Mouse (Mus musculus) macrophage (primary cell): ENCODE measurements around the gene Rasip1. TPM values are rescaled to one million over a fixed set of nuclear protein-coding genes. Genes with fewer than 3 reads are reported as not detected.

Experiments
- H3K27ac ChIP-seq: fragments of 350-480 bp; formaldehyde crosslinking; 2 replicates; pipeline ENCODE4 v1.9.0; 2021
- H3K36me3 ChIP-seq: fragments of 350-480 bp; formaldehyde crosslinking; 2 replicates; pipeline ENCODE4 v1.9.0; 2021; ENCODE audit errors: inconsistent target
- H3K4me3 ChIP-seq: fragments of 350-480 bp; formaldehyde crosslinking; 2 replicates; pipeline ENCODE4 v1.9.0; 2021; ENCODE audit errors: inconsistent target
- H3K79me2 ChIP-seq: fragments of 350-480 bp; formaldehyde crosslinking; 2 replicates; pipeline ENCODE4 v1.9.0; 2021; ENCODE audit errors: inconsistent target
- WGBS: methylation state at CpG from one replicate; pipeline ENCODE4 v1.1.7; 2026; ENCODE audit warnings: inconsistent platforms; ENCODE audit not compliant: missing documents; 5-methylcytosine and 5-hydroxymethylcytosine counted together
- polyA plus RNA-seq: library from polyadenylated mRNA; stranded (reverse); fragments of 250-400 nt; gene quantifications from 3 replicates; pipeline ENCODE4 v1.2.4, GENCODE M21; 2018; ENCODE audit warnings: inconsistent platforms

Rasip1 gene
- polyA plus RNA-seq, 1 experiment from 2014 or later, result 0.04 TPM

- Histone ChIP-seq H3K4me3 (no peak overlapping the region), H3K79me2 (no peaks in the 10 kb centered on the region), H3K27ac (no peak overlapping the region), H3K36me3 (no peaks in the 10 kb centered on the region)
- 89% methylated on average over 9 of the region's 9 CpGs for WGBS
Observed at GRCm38 (mm10) chr7:45605704-45606289, 21.5 kb upstream of the Rasip1 start.

GRCm38 (mm10) chr7:45609511-45609910 is 17.8 kb upstream of the Rasip1 start:
- H3K36me3 ChIP-seq, result no peaks in the 10 kb centered on the region
- WGBS, result 100% methylated on average over 1 of the region's 1 CpGs
- H3K27ac ChIP-seq, result no peak overlapping the region
- no peaks in the 10 kb centered on the region for H3K79me2 ChIP-seq
- no peak overlapping the region for H3K4me3 ChIP-seq

GRCm38 (mm10) chr7:45616277-45616676 is 11.0 kb upstream of the Rasip1 start:
- 62% methylated on average over 6 of the region's 6 CpGs for WGBS
- H3K79me2 ChIP-seq, result no peaks in the 10 kb centered on the region
- H3K36me3 ChIP-seq, result no peaks in the 10 kb centered on the region
- H3K4me3 ChIP-seq, result no peak overlapping the region
- H3K27ac ChIP-seq, result no peak overlapping the region

GRCm38 (mm10) chr7:45617042-45617695 is 10.1 kb upstream of the Rasip1 start, which contains the start of gene Fut1:
Gene Fut1 (plus strand): TSS chr7:45617289.
- Histone ChIP-seq H3K36me3 (no peaks in the 10 kb centered on the region), H3K27ac (no peak within 1 kb of the TSS), H3K4me3 (no peak within 1 kb of the TSS), H3K79me2 (no peaks in the 10 kb centered on the region)
- 30% methylated on average over 30 of the region's 31 CpGs for WGBS

GRCm38 (mm10) chr7:45618316-45618715 is 9.0 kb upstream of the Rasip1 start:
- Histone ChIP-seq H3K79me2 (no peaks in the 10 kb centered on the region), H3K4me3 (no peak overlapping the region), H3K36me3 (no peaks in the 10 kb centered on the region), H3K27ac (no peak overlapping the region)
- WGBS, result 86% methylated on average over 5 of the region's 5 CpGs

- no peaks in the 10 kb centered on the region for H3K79me2 ChIP-seq
- WGBS, result 94% methylated on average over 5 of the region's 5 CpGs
- no peak overlapping the region for H3K4me3 ChIP-seq
- no peak overlapping the region for H3K27ac ChIP-seq
- H3K36me3 ChIP-seq, result no peaks in the 10 kb centered on the region
Observed at GRCm38 (mm10) chr7:45619592-45619991, 7.7 kb upstream of the Rasip1 start.

- 48% methylated on average over 9 of the region's 9 CpGs for WGBS
- H3K4me3 ChIP-seq, result no peak within 1 kb of the TSS
- H3K79me2 ChIP-seq, result no peaks in the 10 kb centered on the region
- no peak within 1 kb of the TSS for H3K27ac ChIP-seq
- no peaks in the 10 kb centered on the region for H3K36me3 ChIP-seq
Observed at GRCm38 (mm10) chr7:45621443-45621842, 5.8 kb upstream of the Rasip1 start, which contains the start of gene Izumo1. Gene Izumo1 (plus strand): TSS chr7:45621811.

GRCm38 (mm10) chr7:45623507-45623906 is 3.8 kb upstream of the Rasip1 start:
- WGBS, result 94% methylated on average over 11 of the region's 11 CpGs
- Histone ChIP-seq H3K36me3 (no peaks in the 10 kb centered on the region), H3K27ac (no peak overlapping the region), H3K79me2 (no peaks in the 10 kb centered on the region), H3K4me3 (no peak overlapping the region)

- 97% methylated on average over 3 of the region's 3 CpGs for whole genome bisulfite sequencing
- no peaks in the 10 kb centered on the region for H3K79me2 ChIP-seq
- no peak overlapping the region for H3K4me3 ChIP-seq
- H3K36me3 ChIP-seq, result no peaks in the 10 kb centered on the region
- no peak overlapping the region for H3K27ac ChIP-seq
Observed at GRCm38 (mm10) chr7:45624718-45625117, 2.6 kb upstream of the Rasip1 start.

GRCm38 (mm10) chr7:45625481-45625880 is 1.8 kb upstream of the Rasip1 start:
- H3K27ac ChIP-seq, result no peak overlapping the region
- no peaks in the 10 kb centered on the region for H3K36me3 ChIP-seq
- WGBS, result 84% methylated on average over 8 of the region's 8 CpGs
- no peaks in the 10 kb centered on the region for H3K79me2 ChIP-seq
- no peak overlapping the region for H3K4me3 ChIP-seq

GRCm38 (mm10) chr7:45626571-45627076 is 664 bp upstream of the Rasip1 start:
- Histone ChIP-seq H3K36me3 (no peaks in the 10 kb centered on the region), H3K27ac (no peak overlapping the region), H3K4me3 (no peak overlapping the region), H3K79me2 (no peaks in the 10 kb centered on the region)
- 99% methylated on average over 6 of the region's 7 CpGs for WGBS

- Histone ChIP-seq H3K27ac (no peak overlapping the region), H3K36me3 (no peaks in the 10 kb centered on the region), H3K4me3 (no peak overlapping the region), H3K79me2 (no peaks in the 10 kb centered on the region)
- 2% methylated on average over 95 of the region's 105 CpGs for WGBS
Observed at GRCm38 (mm10) chr7:45628364-45629294, 1.3 kb downstream of the Rasip1 start.

GRCm38 (mm10) chr7:45630064-45630907 is 3.0 kb downstream of the Rasip1 start:
- no peak overlapping the region for H3K27ac ChIP-seq
- 95% methylated on average over 20 of the region's 23 CpGs for WGBS
- H3K79me2 ChIP-seq, result no peaks in the 10 kb centered on the region
- no peak overlapping the region for H3K4me3 ChIP-seq
- H3K36me3 ChIP-seq, result no peaks in the 10 kb centered on the region

- WGBS, result 74% methylated on average over 35 of the region's 35 CpGs
- Histone ChIP-seq H3K36me3 (no peaks in the 10 kb centered on the region), H3K27ac (no peak overlapping the region), H3K79me2 (no peaks in the 10 kb centered on the region), H3K4me3 (no peak overlapping the region)
Observed at GRCm38 (mm10) chr7:45632499-45632898, 5.2 kb downstream of the Rasip1 start.
